Mouse (Mus musculus) spleen, postnatal 10 days (tissue): ENCODE data around the gene Jchain.
"Not testable (repeated sequence)": the region's sequence is repeated elsewhere in the genome, so short reads cannot be mapped to it uniquely, and the experiment has no call there.

Experiments used
- DNase-seq, 2 experiments: peaks; one replicate each; pipeline ENCODE4 v3.0.0; 2021 to 2022; ENCODE audit warnings: low spot score in 2 of 2

Gene Jchain

DNA sequence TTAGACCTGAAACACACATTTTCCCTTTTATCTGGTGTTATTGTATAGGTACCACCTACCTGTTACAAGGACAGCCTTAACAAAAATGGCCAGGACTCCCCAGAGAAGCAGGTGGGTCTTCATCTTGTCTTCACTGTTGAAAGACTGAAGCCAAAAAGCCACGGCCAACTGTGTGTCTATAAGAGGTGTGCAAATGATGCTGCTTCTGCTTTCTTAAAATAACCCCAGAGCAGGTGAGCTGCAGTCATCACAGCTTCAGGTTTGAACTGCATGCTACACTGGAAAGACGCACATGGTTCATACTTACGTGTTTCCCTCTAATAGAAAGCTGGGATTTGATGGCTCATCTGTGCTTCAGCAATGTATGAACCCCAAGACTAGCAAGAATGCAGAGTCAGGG, at the start of gene Jchain:
Gene Jchain (minus strand): TSS at position 235 of the 400 bp plus-strand sequence.
- no peak for DNase-seq

DNA sequence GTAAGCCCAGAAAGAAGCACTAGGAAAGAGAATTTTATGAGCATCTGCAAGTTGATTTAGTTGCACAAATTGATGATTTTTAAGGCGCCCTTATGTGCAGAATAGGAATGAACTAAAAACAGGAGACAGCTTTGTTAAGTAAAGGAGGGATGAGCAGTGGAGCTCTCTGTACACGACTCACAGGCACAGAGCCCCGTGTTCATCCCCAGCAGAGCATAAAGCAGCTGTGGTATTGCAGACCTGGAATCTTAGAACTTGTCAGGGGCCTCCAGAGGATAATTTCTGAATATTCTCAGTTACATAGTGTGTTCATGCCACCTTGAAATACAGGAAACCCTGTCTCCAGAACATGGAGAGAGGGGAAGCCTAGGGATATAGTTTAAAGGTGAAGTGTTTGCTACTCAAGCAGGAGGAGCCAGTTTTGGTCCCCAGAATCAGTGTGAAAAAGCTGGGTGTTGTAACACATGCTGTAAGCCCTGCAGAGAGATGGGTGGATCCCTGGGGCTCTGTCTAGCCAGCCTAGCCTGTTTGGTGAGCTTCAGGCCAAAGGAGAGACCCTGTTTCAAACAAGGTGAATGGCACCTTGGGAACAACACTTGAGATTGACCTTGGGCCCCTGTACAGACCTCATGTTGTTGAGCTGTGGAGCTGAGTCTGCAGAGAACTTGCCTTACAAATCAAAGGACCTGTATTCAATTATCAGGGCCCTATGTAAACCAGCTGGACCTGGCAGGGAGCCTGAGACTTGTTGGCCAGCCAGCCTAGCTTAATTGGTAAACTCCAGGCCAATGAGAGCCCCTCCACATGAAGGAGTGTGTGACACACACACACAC, 48.0 kb upstream of the Jchain start:
- no peak for DNase-seq

DNA sequence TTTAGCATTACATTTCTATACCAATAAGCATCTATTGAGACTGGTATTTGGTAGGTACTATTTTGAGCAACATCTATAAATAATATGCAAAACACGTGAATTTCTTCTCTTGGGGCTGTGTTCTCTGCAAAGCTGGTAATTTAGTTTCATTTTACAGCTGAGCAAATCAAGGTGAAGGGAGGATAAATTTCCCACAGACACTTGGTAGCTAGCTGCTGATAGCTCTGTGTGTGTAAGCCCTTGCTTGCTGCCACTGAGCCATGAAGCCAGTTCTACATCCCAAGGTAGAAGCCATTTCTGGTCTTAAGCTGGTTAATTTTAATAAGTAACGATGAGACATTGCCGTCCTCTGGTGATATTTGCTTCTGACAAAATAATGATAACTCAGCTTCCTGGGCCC, 47.1 kb upstream of the Jchain start:
- DNase-seq: no peak

DNA sequence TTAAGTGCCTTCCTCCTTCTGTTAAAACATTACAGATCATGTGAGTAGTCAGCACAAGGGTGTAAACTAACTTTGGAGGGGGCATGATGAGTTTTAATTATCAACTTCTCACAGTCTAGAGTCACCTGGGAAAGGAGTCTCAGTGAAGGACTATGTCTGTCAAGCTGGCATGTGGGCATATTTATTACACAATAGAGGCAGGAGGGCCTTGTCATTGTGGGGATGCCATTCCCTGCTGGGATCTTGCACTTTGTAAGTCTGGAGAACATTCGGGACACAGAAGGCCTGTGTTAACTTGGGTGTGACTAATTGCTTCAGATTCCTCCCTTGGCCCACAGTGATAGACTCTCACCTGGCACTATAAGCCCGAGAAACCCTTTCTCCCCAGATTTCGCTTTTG, 41.9 kb upstream of the Jchain start:
- DNase-seq: no peak

DNA sequence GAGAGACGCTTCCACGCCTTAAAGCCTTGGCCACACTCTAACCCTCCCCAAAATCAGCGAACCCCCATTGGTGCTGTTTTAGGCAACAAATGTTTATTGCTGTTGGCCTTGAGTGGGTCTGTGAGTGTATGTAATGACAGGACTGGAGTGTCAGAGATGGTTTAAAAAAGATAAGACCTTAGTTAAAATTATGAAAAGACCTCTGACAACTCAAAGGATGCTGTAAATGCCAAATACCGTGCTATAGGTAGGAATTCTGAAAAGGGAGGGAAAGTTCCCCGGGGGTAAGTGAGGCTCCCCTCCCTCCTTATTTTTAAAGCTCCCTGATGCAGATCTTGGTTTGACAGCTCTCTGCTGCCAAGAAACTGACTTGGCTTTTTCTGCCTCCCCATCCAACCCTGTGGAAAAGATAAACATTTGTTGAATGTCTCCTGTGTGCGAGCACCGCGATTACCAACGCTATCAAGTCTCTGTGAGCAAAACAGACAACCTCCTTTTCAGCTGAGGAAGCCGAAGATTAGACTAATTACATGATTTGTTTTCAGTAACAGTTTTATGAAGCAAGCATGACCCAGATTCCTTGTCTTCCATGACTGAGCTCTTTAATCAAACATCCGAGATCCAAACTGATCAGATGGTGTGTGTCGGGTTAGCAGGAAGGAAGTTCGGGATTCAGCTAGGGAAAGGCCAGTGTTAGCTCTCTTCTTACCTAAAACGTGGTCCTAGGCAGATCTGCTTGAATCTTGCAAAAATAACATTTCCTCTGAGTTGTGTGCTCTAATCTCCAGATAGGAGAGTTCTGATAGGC, 38.5 kb upstream of the Jchain start:
- no peak for DNase-seq

DNA sequence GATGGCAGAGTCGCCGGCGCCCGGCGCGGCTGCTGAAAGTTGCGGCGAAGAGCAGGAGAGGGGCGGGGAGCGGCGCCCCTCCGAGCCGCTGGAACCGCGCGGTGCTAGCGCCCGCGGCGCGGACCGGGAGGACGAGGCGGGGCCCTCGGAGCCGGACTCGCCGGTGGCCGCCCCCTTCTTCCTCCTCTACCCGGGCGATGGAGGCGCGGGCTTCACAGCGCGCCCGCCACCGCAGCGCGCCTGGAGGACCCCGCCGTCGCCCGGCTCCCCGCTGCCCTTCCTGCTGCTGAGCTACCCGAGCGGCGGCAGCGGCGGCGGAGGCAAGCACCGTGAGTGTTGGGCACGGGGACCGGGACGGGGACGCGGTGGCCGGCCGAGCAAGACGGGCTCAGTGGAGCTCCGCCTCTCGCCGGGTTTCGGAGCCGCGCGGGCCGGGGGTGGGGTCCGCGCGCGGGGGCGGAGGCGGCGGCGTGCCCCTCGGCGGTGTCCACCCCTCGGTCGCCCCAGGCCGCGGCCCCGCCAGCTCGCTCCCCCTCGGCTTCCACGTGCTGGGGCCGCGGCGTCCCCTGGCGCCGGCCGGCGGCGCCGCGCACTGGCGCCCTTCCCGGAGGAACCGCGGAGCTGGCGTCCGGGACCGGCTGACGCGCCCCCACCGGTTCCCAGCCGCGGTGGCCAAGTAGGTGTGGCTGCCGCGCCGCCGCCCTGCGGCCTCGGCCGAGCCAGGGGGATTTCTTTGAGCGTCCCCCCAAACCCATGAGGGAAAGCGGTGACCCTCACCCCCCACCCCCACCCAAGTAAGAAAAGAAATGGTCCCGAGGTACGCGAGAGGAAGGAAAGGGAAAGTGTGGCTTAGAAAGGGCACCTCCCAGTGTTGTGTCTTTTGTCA, 37.7 kb upstream of the Jchain start:
- DNase-seq: peak; percentile 36 to 49

DNA sequence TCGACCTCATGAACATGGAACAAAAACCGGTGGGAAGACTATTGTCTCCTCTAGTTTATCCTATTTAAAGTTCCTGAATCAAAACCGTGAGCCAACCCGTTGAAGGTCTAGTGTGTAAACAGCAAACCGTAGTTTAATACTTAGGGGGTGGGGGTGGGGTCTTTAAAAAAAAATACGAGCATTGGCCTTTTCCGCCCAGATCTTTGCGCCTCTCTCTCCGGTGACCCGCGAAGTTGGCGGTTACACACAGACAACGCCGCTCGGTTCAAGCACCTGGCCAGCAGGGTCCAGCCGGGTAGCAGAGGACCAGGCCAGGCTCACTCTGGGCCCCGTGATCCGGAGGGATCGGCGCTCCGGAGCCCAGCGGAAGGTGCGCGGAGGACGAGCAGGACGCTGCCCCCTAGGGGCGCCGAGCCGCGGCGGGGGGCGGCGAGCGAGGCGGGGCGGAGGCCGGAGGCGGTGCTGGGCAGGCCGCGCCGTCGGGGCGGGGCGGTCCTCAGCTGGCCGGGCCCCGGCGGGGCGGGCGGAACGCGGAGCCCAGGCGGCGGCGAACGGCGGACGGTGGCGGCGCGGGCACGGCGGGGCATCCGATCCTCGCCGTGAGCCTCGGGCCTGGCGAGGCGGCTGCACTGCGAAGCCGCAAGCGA, 36.9 kb upstream of the Jchain start, which contains the start of gene Rufy3:
Gene Rufy3 (plus strand): TSS at position 540 of the 647 bp plus-strand sequence.
- DNase-seq: peak; percentile 70 to 80

DNA sequence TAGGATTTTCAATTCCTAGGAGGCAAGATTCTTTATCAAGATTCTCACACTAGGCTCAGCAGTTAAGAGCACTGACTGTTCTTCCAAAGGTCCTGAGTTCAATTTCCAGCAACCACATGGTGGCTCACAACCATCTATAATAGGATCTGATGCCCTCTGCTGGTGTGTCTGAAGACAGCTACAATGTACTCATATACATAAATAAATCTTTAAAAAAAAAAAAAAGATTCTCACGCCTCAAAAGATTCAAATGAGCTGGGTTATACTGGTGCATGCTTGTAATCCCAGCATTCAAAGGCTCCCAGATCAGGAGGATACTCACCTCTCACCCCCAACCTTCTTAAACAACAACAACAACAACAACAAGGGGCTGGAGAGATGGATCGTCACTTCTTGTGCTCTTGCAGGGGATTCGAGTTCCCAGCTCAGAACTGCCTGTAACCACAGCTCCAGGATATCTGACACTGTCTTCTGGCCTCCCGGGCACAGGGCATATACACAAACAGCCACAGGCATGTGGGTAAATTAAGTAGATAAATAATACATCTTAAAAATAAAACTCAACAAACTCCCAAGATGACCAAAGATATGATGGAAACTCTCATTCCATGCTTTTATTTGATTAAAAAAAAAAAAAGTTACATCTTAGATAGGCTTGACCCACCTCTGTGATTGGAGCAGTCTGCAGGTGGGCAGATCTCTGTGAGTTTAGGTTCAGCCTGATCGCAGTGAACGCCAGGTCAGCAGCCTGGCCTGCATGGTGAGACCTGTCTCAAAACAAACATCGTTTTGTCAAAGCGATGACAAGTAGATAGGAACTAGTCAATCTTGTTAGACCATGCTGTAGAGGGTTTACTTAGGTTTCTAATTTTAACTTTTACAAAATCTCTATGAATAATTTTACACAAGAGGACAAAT, 35.4 kb upstream of the Jchain start:
- DNase-seq: no peak

DNA sequence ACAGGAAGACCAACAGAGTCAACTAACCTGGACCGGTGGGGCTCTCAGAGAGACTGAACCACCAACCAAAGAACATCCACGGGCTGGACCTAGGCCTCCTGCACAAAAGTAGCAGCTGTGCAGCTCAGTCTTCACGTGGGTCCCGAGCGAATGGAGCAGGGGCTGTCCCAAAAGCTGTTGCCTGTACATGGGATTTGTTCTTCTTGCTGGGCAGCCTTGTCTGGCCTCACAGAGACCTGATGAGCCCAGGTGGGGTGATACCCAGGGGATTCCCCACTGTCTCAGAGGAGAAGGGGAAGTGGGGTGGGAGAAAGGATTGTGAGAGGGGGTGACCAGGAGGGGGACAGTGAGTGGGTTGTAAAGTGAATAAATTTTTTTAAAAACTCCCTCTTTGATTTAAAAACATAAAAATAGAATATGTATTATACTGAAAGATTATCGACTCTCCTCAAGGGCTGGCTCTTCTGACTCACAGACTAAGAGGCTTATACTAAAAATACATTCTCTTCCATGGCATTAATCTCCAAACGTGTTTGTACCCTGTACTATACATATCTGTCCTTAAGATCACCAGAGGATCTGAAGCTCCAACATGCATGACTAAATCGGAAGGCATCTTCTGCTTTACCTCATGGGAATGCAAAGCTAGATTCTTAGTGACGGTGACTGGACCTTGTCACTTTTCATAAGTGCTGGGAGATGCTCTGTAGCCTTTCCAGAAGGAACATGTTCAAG, 33.6 kb upstream of the Jchain start:
- DNase-seq: no peak

DNA sequence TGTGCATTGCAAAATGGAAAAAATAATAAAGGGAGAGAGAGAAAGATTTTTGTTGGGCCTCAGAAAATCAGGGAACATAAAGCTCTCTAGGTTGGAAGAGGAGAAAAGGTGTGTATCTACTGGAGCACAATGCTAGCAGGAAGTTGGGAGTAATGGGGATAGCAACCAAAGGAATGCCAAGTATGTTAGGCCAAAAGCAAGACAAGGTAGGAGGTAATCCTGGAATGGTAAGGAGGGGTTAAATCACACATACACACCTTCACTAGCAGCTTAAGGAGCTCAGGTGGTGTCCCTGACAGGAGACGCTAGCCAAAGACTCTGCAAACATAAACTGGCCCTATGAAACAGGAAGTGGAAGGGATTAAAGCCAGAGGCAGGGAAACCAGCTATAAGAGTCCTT, 31.3 kb upstream of the Jchain start:
- DNase-seq: no peak

DNA sequence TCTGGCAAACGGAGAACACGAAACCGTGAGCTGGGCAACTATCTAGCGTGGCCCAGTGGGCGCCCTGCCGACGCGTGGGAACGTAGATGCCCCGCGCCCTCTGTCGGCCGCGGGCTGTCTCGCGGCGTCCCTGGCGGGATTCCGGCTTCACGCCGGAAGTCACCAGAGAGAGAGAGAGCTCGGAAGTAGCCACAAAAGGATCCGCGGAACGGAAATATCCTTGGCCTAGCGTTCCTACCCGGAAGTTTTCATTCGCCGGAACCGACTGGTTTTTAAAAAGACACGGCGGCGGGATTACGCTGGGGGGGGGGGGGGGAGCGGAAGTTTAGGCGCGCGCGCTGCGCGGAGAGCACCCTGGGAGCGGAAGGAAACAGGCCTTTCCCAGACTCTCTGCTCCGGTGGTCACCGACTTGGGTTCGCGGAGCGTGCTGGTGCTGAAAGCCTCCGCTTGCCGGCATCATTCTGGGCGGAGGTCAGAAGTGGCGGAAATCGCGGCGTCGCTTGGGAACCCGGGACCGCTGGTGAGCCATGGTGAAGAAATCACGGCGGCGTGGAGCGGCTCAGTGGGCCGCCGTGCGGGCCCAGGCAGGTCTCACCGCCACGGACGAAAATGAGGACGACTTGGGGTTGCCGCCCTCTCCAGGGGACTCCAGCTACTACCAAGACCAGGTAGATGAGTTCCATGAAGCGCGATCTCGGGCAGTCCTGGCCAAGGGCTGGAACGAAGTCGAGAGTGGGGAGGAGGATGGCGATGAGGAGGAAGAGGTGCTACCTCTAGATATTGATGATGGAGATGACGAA, 26.6 kb upstream of the Jchain start, which contains the start of gene Utp3:
Gene Utp3 (plus strand): TSS at position 377 of the 801 bp plus-strand sequence.
- peak; percentile 93 to 94 for DNase-seq

DNA sequence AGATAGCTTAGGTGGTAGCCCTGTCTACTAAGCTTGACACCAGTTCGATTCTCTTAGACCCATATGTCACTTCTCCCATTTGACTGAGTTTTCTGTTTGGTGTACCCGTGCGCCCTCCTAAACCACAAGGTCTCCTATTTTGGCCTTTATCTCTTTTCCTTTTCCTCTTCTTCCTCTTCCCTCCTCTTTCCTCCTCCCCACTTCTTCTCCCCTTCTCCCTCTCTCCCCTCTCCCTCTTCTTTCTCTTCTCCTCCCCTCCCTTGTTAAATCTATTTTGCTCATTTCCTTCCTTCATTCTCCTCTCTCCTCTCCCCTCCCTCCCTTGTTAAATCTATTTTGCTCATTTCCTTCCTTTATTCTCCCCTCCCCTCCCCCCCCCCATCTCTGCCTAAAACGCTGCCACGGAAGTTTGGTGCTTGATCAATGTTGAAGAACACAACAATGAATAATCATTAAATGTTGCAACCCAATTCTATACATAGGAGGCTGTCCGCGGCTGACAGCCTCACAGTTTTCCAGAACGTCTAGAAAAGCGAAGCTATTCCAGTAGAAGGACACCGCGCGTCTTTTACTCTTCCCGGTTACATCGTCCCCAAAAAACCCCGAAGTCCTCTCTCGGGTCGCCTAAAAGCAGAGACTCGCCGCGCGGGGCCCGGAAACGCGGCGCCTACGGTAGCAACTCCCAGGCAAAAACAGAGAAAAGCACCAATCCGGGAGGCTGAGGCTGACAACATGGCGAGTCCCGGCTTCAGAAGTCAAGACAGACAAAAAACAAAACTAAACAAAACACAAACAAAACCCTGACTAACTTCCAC, 25.8 kb upstream of the Jchain start:
- no peak for DNase-seq

DNA sequence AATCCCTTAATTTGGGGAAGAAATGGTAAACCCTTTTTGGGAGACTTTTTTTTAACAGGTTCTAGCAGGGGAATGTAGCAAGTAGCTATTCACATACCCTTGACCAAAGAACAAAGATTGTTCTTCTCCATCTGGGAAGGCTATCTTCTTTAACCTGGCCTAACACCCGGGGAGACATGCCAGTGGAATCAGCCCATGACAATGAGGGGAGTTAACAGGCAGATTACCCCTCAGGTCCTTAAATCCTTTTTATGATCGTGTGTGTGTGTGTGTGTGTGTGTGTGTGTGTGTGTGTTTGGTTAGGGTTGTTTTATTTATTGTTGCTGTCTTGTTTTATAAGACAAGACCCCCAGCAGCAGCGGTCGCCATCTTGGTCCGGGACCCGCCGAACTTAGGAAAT, 17.8 kb upstream of the Jchain start:
- no peak for DNase-seq

DNA sequence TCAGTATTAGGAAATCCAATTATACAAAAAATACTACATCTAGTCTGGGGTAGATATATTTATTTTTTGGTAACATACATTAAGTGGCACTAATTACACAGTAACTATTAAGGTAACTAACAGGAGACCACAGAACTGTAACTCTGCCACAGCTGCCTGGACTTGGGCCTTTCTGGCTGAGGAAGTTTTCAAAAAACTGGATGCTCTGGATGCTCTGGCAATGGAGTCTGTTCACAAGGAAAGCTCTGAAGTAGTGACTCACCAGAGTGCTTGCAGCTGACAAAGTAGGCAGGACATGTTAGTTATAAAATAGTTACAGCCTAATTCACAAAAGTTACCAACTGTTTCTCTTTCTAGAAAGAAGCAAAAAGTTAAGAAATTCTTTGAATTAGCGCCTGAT, 16.7 kb upstream of the Jchain start:
- DNase-seq: not testable (repeated sequence)

DNA sequence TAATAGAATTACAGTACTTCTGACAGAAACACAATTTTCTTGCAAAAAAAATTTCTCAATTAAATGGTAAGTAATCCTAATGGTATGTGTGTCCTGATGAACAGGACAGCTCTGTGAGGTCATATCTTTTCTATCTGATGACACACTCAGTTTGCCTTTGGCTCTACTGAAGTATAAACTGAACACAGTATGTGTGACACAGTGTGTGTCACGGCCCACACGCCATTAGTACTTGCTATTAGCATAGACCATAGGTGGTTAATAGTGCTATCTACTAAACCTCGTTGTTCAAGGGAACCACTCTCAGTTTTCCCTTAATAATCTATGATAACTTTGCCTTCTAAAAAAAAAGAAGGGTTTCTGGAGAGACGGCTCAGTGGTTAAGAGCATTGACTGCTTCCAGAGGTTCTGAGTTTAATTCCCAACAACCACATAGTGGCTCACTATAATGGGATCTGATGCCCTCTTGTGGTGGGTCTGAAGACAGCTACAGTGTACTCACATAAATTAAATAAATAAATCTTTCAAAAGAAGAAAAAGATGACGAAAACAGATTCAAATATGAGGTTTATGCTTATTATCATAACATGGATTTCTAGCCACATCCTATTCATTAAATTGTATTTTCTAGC, 15.1 kb upstream of the Jchain start:
- peak in 1 of 2 experiments; percentile 35 for DNase-seq

DNA sequence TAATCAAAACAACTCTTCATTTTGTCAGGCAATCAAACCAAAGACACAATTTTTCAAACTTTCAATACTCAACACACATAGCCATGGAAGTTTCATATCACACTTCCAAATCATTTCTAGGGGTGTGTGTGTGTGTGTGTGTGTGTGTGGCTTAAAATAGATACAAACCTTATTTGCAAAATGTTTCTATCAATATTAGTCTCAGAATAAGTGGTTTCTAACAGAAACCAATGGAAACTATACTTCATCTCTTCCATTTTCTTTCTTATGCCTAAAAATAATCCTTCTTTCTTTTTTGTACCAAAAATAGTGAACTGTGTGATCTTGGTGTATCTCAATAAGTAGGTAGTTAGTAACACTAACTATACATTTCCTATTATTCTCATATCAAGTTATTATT, 13.2 kb upstream of the Jchain start:
- DNase-seq: no peak

DNA sequence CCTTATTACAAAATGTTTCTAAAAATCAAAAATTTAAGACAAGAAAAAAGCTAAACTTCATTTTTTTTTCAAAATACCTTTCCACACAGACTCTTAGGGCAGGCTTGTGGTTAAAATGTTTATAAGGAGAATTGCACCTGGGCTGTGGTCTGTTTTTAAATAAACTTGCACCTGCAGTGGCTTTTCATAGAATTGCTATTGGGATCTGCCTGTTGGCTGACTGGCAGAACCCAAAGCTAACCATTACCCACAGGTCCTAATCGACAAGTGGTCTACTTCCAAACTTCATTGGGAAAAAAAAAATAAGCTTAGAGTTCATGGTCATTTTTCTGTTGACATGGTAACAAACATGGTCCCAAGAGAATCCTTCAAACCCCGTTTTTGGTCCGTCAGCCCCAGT, 7.0 kb upstream of the Jchain start:
- DNase-seq: no peak
